Mouse (Mus musculus) CD4-positive helper T cell, adult 2 months (primary cell): Measurements from ENCODE around the gene Prkcb.
A peak's percentile ranks its signal among the peaks of the same experiment; 100 is the strongest.
"Not testable (repeated sequence)": the region's sequence is repeated elsewhere in the genome, so short reads cannot be mapped to it uniquely, and the experiment has no call there.

Source experiments
- DNase-seq: peaks from one replicate; pipeline ENCODE4 v3.0.0-alpha.2; 2012; ENCODE audit warnings: low read depth, missing footprints, low spot score

Gene Prkcb

DNA sequence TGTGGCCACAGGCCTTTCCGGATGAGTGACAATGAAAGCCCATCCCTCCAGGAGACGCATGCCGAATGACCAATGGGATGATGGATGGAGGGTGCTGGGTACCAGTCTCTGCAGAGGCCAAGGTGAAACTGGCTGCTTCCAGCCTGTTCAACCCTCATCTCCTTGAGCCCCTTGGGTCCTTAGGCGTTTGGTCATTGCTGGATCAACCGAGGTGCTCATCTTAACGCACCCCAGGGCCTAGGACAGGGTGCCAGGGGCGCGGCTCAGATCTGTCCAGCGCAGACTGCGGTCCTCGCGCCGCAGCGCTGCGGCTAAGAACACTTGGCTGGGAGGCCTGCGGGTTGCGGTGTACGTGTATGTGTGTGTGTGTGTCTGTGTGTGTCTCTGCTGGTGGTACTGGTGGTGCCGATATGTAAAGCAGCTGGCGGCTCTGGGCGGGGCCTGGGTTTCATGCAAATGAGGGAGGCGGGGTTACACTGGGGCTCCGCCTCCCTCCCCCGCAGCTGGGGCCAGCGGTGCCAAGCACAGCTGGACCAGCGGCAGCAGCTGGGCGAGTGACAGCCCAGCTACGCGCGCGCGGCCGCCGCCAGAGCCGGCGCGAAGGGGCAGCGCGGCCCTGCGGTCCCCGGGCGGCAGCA, at the start of gene Prkcb:
Gene Prkcb, plus strand, starts transcription at position 147 of the 638 bp plus-strand sequence.
- peak; percentile 93 for DNase-seq

DNA sequence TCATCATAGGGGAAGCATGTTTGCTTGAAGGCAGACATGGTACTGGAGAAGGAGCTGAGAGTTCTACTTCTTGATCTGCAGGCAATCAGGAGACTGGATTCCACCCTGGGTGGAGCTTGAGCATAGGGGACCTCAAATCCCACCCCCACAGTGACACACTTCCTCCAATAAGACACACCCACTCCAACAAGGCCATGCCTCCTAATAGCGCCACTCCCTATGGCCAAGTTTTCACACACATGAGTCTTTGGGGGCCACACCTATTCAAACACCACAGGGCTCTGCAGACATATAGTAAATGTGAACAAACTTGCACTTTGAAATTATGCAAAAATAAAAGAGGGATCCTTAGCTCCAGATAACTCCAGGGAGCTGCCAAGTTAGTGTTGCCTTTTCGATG, 49.6 kb upstream of the Prkcb start:
- DNase-seq = no peak

DNA sequence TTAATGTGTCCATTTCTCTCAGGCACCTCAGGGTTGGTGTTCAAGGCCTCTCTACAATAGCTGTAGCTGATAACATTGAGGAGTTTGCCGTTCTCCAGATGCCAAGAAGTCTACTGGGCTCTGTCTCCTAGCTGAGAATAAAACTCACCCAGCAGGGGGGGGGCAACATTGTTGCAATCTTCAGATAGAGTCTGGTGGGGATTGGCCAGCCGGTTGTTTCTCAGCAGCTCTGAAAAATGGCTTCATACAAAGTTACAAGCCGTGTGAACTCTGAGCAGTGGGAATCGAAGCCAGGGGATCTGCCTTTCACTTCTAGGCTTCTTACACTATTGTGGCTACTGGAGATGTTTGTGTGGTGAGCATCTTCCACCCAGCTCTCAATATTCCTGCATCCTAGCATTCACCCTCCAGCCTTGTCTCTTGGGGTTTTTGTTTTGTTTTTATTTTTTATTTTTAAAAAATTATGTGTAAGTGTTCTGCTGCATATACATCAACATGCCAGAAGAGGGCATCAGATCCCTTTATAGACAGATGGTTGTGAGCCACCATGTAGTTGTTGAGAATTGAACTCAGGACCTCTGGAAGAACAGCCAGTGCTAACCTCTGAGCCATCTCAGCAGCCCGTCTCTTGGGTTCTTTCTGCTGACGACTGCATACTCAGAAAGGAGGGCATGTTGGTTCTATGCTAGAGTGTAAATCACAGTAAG, 48.0 kb upstream of the Prkcb start:
- peak; percentile 16 for DNase-seq

DNA sequence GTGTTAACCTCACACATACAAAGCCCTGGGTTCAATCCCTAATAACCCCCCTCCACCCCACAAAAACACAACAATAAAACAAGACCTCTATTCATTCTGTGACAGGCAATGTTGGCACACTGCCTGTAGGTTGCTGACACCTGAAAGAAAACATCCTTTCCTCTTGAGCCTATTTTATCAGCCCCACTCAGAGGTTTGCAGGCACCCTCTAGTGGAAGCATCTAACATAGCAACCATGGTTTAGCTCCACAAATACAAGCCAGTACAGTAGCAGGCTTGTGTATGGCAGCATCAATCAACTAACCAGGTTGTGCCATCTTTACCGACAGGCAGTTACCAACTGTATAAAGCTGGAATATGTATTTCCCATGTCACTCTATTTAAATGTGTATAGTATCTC, 46.3 kb upstream of the Prkcb start:
- DNase-seq = peak; percentile 68

DNA sequence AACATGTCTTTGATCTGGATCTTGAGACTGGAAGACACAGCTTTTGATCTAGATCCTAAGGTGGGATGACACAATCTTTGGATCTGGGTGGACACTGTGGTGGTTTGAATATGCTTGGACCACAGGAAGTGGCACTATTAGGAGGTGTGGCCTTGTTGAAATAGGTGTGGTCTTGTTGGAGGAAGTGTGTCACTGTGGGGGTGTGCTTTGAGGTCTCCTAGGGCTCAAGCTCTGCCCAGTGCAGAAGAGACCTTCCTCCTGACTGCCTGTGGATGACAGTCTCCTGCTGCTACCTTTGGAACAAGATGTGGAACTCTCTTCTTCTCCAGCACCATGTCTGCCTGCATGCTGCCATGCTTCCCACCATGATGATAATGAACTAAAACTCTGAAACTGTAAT, 45.8 kb upstream of the Prkcb start:
- DNase-seq = not testable (repeated sequence)

DNA sequence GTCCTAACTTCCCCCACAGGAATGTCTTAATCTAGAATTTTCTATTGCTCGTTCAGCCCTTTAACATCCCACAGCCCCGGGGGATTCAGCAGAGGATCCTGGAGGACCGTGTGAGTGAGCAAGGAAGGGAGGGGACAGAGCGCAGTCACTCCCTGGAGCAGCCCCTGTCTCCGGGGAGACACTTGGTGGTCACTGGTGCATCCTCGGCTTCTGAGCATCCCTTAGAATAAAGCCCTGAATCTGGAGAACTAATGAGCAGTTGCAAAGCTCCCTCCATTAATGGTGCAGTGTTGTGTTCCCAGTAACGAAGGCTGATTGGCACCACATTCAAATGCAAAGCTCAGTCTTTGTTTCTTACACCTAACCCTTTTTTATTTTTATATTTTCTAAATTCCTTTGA, 44.4 kb upstream of the Prkcb start:
- DNase-seq = no peak

DNA sequence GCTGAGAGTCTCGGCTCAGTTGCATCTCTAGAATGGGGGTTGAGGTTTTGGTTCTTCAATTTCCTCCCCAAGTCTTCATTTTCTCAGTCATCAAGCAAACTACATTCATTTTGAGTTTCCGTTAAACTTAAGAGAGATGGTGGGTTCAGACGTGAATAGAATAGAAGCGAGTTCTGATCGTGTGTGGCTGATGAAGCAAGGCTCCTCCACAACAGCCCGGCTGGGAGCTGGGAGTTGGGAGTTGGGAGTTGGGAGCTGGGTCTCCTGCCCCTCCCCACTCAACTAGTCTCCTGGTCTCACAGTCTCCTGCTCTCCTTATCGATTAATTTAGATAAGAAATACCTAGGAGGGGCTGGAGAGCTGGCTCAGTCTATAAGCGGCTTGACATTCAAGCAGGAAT, 44.0 kb upstream of the Prkcb start:
- DNase-seq = no peak

DNA sequence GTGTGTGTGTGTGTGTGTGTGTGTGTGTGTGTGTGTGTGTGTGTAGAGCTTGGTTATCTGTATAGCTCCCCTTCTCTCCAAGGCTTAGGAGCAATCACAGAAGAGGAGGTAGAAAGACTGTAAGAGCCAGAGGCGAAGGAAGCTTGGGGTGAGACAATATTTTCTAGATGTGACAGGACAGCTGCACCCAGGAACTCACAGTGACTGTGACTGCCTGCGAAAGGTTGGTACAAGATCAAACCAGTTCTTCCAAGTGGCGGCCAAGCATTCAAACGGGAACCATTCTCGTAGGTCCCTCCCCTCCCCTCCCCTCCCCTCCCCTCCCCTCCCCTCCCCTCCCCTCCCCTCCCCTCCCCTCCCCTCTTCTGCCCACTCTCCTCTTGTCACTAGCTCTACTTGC, 42.6 kb upstream of the Prkcb start:
- no peak for DNase-seq

DNA sequence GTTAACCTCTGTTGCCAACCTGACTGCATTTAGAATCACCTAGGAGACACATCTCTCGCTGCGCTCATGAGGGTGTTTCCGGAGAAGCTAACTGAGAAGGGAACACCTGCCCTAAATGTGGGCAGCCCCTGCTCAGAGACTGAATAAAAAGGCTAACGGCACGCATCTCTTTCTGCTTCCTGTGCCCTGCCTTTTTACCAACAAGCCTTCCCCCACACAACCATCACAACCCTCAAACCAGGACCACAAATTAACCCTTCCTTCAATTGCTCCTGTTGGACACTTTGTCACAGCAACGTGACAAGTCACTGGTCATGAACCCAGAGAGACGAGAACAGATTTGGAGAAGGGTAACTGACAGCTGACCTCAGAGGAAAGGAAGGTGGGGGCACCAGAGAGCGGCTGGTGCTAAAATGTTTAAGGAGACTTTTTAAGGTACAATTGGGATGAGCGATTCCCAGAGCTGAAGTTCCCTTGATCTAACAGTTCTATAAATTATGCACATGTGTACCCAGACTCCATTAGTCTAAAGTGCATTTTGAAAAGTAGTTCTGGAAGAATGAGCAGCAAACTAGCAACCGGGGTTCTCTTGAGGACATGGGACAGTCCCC, 41.2 kb upstream of the Prkcb start:
- DNase-seq = no peak

DNA sequence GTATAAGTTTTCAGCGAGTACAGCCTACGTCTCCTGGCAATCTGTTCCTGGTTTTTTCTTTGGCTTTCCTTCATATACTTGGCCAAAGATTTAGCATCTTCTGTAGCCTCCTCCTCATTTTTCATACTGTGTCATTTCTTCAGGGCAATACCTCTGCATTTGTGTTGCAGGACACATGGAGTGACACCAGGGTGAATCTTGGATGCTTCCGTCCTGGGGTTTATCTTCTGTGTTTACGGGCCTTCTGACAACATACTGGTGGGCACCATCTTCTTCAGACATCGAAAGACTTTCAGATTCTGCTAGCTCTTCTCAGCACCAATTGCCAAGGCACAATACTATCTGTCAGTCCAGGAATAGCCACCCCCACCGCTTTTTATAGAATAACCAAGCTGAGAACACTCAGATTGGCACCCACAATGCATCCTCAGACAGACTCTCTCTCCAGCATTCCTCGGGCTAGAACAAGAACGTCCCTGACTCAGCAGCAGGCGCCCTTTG, 39.2 kb upstream of the Prkcb start:
- no peak for DNase-seq

DNA sequence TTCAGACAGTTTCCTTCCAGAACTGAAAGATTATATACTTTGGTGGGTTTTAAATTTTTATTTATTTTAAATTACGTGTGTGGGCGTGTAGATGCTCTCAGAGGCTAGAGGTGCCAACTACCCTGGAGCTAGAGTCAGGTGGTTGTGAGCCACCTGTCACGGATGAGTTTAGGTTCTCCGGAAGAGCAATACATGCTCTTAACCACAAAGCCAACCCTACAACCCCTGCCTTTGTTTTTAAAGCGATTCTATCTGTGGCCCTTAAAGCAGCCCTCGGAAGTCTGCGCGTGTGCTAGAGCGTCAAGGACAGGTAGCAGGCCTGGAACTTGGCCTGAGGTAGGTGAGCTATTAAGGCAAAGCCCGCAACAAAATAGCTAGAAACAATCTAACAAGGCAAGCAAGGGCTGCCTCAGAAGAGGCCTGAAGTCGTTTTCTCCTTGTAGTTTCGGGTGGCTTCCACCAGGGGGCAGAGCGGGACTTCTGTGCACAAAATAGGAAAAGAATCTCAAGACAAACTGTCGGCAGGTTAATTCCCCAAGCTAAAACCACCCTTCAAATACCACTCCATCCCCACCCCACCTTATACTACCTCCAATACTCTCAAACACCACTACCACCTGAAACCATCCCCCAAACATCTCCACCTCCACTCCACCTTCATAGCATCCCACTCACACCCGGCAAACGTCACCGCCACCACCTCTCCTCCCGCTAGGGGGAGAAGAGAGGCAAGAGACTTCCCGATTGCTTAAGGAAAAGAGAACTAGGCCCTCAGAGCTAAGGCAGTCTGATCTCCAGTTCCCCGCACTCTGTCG, 37.1 kb upstream of the Prkcb start:
- peak; percentile 83 for DNase-seq

DNA sequence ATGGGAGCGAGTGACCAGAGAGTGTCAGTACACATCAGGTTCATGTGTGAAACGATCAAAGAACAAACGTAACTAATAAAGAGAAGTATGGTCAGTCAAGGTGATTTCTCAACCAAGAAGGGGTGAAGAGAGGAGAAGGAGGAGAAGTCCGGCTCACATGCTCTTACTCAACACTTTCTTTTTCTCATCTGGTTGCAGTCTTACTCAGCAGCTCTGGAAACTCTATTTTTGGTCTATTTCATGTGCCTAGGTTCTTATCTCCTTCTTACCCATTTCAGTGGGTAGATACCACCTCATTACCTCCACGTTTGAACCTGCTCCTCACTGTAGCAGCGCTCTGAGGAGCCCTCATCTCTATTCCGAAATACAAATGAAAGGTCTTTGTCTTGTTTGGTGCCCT, 31.8 kb upstream of the Prkcb start:
- DNase-seq = peak; percentile 26

DNA sequence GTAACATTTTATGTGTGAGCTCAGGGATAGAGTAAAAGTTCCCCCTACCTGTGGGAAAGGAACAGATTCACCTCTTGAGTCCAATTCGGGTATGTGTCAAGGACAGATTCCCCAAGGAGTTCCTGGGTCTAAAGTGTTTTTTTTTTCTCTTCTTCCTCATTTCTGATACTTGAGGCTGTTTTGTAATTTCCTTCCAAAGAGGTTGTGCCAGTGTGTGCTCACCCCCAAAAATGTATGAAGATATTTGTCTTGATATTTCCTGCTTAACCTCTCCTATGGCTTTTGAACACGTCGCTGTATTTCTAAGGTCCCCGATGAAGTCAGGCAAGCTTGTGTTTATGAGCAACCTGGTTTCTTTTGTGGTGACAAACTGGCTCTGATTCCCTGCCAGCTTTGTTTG, 30.0 kb upstream of the Prkcb start:
- DNase-seq = no peak

DNA sequence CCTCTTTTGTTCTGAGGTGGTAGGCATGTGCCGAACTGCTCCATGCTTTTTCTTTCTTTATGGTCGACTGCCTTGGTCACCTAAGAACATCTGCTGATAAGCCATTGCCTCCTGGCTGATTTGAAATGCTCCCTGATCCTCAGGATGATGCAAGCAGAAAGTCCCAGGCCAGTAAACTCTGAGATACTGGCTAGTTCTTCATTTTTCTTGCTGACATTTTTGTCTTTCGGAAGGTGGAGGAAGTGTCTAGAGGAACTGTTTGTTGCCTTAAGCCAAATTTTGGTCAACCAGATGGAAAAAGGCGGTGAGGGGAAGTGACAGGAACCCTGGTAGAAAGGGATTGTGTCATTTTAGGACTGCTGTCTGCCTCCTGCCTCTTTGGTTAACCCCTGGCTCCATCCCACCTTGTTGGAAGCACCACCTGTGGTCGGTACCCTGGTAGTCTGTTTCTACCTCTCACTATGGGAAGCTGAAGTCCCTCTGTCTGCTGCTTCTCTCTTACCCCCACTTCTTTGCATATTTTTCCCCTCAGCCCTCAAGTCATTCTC, 28.4 kb upstream of the Prkcb start:
- DNase-seq = no peak

DNA sequence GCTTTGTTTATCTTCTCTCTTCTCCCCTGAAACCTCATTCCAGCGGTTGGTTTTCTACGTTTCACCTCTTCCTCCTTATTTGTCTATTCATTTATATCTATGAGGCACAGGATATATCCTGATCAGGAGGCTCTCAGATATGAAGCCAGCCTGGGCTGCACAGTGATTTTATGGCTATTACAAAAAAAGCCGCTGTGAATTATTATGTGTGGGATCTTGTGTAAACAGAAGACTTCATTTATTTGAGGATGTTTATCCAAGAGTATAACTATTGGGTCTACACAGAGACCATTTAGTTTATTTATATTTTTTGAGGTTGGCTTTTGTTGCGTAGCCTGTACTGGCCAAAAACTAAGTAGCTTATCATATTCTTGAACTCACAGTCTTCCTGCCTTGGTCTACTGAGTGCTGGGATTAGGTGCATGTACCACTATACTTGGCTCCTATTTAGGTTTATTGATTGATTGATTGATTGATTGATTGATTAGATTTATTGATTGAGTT, 19.5 kb upstream of the Prkcb start:
- no peak for DNase-seq

DNA sequence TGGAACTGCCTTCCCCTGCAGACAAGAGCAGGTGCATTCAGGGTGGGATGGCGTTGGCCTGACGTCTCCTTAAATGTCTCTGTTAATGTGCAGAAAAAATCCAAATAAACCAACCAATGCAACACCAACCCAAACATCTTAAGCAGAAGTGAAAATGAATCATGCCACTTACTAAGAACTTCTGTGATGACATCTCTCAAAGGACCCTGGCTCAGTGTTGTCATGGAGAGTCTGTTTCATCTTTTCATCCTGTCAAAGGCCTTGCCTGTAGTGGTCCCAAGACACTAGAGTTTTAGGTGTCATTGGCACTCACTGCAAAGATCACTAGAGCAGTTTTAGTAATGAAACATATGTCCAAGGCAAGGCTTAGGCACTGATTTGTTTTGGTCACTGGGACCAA, 16.2 kb upstream of the Prkcb start:
- DNase-seq = no peak

DNA sequence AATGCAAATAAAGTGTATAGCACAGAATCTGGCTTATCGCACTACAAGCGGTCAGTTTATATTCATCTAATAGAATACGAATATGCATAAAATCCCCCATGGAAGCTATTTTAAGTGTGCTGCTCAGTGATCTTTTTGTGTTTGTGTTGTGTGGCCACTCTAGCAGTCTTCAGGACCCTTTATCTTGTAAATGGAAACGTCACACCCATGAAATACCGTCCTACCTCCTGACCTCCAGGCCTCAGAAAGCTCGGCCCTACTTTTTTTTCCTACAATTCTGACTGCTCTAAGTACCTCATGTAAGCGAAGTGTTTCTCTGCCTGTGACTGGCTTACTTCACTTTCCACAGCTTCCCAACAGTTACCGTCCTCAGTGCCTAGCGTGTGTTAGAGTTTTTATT, 9.0 kb upstream of the Prkcb start:
- no peak for DNase-seq

DNA sequence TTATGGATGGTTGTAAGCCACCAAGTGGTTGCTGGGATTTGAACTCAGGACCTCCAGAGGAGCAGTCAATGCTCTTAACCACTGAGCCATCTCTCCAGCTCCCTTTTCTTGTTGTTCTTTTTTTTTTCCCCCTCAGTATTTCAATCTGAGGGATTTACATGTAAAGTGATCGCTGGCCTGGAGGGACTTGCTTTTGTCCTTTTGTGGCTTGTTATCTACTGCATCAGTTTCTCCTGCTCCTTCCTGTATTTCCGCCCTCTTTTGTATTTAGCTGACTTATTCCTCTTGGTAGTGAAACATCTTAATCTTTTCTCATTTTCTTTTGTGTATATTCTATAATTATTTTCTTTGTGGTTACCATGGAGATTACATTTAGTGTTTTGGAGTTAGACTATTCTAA, 8.2 kb upstream of the Prkcb start:
- no peak for DNase-seq

DNA sequence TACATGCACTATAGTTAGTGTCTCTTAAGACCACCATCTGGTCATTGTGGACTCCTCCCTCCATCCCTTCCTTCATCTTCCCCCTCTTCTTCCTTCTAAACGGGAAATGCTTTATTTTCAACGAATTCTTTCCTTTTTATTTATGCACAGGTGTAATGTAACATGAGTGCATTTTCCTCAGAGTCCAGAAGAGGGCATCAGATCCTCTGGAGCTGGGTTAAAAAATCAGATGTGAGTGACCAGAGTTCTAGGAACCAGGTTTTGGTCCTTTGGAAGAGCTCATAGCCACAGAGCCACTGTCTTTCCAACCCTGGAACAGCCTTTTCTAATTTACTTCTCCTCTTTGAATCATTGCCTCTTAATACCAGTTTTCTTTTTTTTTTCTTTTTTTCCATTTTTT, 6.0 kb upstream of the Prkcb start:
- no peak for DNase-seq

DNA sequence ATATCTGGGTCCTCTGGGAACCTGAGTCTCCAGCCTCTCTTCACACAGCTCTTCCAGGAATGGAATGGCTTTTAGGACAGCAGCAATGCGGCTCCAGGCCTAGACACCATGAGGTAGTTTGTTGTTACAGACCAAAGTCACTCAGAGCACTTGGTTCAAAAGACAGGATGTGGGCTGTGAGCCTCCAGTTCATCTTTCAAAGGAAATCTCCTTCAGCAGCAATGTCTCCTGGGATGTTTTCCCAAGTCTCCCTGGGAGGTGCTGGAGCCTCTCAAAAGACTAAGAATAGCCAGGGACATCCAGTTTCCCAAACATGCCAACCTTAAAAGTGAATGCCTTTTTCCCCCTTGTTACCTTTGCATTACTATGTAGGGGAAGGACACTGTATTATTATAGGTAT, 1.3 kb upstream of the Prkcb start:
- peak; percentile 62 for DNase-seq

DNA sequence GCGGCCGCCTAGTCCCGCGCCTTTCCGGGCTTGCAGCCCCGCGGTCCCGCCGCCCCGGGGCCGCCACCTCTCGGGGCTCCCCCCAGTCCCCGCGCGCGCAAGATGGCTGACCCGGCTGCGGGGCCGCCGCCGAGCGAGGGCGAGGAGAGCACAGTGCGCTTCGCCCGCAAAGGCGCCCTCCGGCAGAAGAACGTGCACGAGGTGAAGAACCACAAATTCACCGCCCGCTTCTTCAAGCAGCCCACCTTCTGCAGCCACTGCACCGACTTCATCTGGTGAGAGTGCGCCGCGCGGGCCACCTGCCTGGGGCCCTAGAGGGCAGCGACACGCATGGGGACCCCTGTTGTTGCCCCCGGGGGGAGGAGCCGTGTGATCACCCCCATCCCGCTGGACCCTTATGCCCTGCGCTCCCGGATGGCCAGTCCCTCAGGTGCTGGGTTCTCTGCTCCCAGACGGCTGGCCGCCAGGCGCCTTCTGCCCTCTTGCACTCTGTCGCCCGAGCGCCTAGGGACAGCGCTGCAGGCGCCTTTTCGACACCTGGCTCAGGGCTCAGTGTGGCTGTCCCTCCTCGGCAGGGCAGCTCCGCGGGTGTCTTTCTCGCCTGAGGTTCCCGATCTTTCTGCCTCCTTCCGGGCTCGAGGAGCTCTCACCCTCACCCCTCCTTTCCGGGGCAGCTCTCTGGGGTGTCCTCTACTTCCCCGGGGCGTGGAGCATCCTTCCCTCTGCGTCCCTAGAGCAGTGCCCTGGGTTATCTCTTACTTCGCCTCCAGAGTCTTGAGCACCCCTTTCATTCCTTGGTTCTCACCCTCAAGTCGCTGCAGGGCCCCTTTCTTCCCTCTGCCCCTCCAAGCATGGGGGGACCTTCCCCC, 926 bp downstream of the Prkcb start:
- DNase-seq = peak; percentile 65
